Mouse (Mus musculus) spleen, adult 2 months (tissue): ENCODE data around the gene Arhgdig.

ENCODE experiments used
- CTCF ChIP-seq: fragments of 200-500 bp; IDR thresholded peaks from 2 replicates; pipeline ENCODE4 v1.5.1; 2011; ENCODE audit warnings: mild to moderate bottlenecking, inconsistent platforms; ENCODE audit not compliant: insufficient read depth, insufficient read length, insufficient replicate concordance; ENCODE audit errors: extremely low read depth
- POLR2A ChIP-seq: fragments of 200-500 bp; IDR thresholded peaks from 2 replicates; pipeline ENCODE4 v1.6.1; 2011; ENCODE audit warnings: low read depth, low read length, inconsistent platforms

DNA sequence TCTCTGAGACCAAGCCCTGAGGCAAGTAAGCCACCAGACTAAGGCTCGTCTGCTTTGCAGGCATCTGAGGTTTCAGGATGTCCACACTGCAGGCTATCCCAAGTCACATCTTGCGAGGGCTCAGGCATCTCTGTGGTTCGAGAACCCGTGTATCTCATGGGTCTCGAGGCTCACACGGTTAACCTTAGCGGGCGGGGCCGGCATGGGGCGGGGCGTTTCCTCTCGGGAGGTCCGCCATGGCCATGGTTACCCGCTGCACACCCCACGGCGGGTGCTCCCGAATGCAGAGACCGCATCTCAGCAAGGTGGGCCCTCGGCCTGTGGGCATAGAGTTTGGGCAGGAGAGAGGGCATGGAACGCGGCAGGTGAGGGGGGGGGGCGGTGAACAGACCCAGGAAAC lies 4.8 kb downstream of the Arhgdig start, which contains the start of gene Rgs11:
- TF ChIP-seq CTCF (no peak), POLR2A (no peak)
